Mouse (Mus musculus) stomach, embryonic 16.5 days (tissue): ENCODE measurements around the gene Fbxl17. TPM values are rescaled to one million over a fixed set of nuclear protein-coding genes. Genes with fewer than 3 reads are reported as not detected.

Source experiments
- ATAC-seq: fragments of 200-750 bp; cut with Nextera tagmentation; 2 replicates; pipeline ENCODE4 v1.8.0; 2017; ENCODE audit warnings: moderate number of reproducible peaks, moderate TSS enrichment; ENCODE audit not compliant: insufficient read depth, low FRiP score
- H3K27ac ChIP-seq: fragments of 300-500 bp; sonication (generic); 2 replicates; pipeline ENCODE4 v1.5.1; 2014; ENCODE audit warnings: low read length
- H3K27me3 ChIP-seq: fragments of 300-500 bp; sonication (generic); 2 replicates; pipeline ENCODE4 v1.6.1; 2014; ENCODE audit warnings: low read length, control low read depth, mixed read lengths; ENCODE audit not compliant: control insufficient read depth, insufficient read depth
- H3K36me3 ChIP-seq: fragments of 300-500 bp; sonication (generic); 2 replicates; pipeline ENCODE4 v1.6.1; 2014; ENCODE audit warnings: low read length; ENCODE audit not compliant: control insufficient read depth, insufficient read depth
- H3K4me1 ChIP-seq: fragments of 300-500 bp; sonication (generic); 2 replicates; pipeline ENCODE4 v1.6.1; 2014; ENCODE audit warnings: low read length, control low read depth, mixed read lengths; ENCODE audit not compliant: control insufficient read depth, insufficient read depth
- H3K4me2 ChIP-seq: fragments of 300-500 bp; sonication (generic); 2 replicates; pipeline ENCODE4 v1.6.1; 2014; ENCODE audit warnings: low read depth, low read length, mixed read lengths
- H3K4me3 ChIP-seq: fragments of 300-500 bp; sonication (generic); replicated peaks from 2 replicates; pipeline ENCODE4 v1.5.1; 2014; ENCODE audit warnings: mild to moderate bottlenecking, low read length
- H3K9ac ChIP-seq: fragments of 300-500 bp; sonication (generic); 2 replicates; pipeline ENCODE4 v1.6.1; 2014; ENCODE audit warnings: low read length
- H3K9me3 ChIP-seq: fragments of 300-500 bp; sonication (generic); replicated peaks from 2 replicates; pipeline ENCODE4 v1.6.1; 2016; ENCODE audit warnings: low read length, control low read depth; ENCODE audit not compliant: control insufficient read depth
- WGBS: fragments of 180-500 bp; shearing (Covaris S2); extraction: QIAGEN DNeasy Blood & Tissue Kit; methylation state at CpG from one replicate; pipeline ENCODE4 v1.1.7; 2014; 5-methylcytosine and 5-hydroxymethylcytosine counted together
- polyA plus RNA-seq: library from polyadenylated mRNA; unstranded; fragments of >200 nt; fragmentation: Nextera tagmentation; extraction: Ambion mirVana; gene quantifications from 2 replicates; pipeline ENCODE4 v1.2.1, GENCODE M21; 2015

Fbxl17 gene
- polyA plus RNA-seq, 1 experiment from 2014 or later = 4.7 TPM

GRCm38 (mm10) chr17:63245472-63245871 is 254.3 kb downstream of the Fbxl17 start:
- H3K4me1 ChIP-seq = no peaks in the 10 kb centered on the region
- no peaks in the 10 kb centered on the region for H3K27me3 ChIP-seq
- no peak overlapping the region for H3K4me2 ChIP-seq
- H3K4me3 ChIP-seq = no peak overlapping the region
- H3K9me3 ChIP-seq = no peaks in the 10 kb centered on the region
- ATAC-seq = no peak
- no peak overlapping the region for H3K9ac ChIP-seq
- H3K27ac ChIP-seq = no peak overlapping the region
- no peaks in the 10 kb centered on the region for H3K36me3 ChIP-seq
- WGBS = 97% methylated on average over 9 of the region's 9 CpGs

- Histone ChIP-seq H3K4me1 (no peaks in the 10 kb centered on the region), H3K27ac (no peak overlapping the region), H3K4me2 (no peak overlapping the region), H3K9me3 (no peaks in the 10 kb centered on the region), H3K4me3 (no peak overlapping the region), H3K9ac (no peak overlapping the region), H3K36me3 (no peaks in the 10 kb centered on the region), H3K27me3 (no peaks in the 10 kb centered on the region)
- no peak for ATAC-seq
- 93% methylated on average over 3 of the region's 3 CpGs for WGBS
These were observed 257.1 kb downstream of the Fbxl17 start for GRCm38 (mm10) chr17:63242761-63243160.

DNA sequence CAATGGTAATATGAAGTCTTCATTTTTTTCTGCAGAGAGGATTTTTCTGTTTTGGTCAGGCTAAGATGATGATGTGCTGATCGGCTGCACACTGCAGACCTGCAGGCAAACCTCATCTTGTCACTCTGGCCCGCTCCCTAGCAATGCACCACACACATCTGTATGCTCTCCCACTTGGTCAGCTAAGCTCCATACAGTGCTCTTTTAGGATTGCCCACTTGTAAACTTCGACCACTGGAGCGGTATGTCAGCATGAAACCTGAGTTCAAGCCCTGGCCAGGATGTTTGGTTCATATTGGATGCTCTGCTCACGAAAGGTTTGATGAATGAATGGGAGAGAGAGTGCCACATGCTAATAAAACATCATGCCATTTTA is 259.1 kb downstream of the Fbxl17 start:
- Histone ChIP-seq H3K27me3 (no peaks in the 10 kb centered on the region), H3K9me3 (no peaks in the 10 kb centered on the region), H3K27ac (no peak overlapping the region), H3K36me3 (no peaks in the 10 kb centered on the region), H3K4me2 (no peak overlapping the region), H3K9ac (no peak overlapping the region), H3K4me3 (no peak overlapping the region), H3K4me1 (no peaks in the 10 kb centered on the region)
- no peak for ATAC-seq
- WGBS = 85% methylated on average over 5 of the region's 5 CpGs

DNA sequence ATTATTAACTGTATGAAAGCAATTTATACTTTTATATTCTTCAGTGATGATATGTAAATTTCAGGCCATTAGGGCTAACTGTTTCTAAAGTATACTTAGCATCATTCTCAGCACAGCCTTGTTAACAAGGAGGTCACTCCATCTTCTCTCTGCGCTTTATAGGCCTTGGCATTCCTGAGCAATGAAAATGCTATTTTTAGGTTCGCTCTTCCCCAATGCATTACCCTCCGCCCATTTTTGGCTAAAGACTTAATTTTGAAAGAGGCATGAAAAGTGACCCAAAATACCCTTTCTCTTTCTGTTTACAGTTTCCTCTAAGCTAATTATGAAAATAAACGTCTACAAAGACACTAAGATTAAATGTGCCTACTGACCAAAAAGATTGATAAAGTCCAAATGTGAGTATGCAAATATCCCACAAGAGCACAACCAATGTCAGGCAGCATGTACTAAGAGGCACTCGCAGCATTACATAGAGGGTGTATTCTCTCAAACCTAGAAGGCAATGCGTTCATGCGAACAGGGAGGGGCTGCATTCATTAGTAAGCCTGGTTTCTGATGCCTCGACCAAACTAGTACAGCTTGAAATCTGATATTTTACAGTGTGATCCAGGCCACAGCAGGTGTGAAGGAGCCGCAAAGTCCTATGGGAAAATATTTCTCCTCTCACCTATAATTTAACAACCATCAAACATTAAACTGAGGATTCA is 259.6 kb downstream of the Fbxl17 start:
- Histone ChIP-seq H3K36me3 (no peaks in the 10 kb centered on the region), H3K4me2 (no peak overlapping the region), H3K9me3 (no peaks in the 10 kb centered on the region), H3K27me3 (no peaks in the 10 kb centered on the region), H3K27ac (no peak overlapping the region), H3K4me1 (no peaks in the 10 kb centered on the region), H3K4me3 (no peak overlapping the region), H3K9ac (no peak overlapping the region)
- 54% methylated on average over 9 of the region's 9 CpGs for WGBS
- ATAC-seq = no peak

- Histone ChIP-seq H3K27ac (no peak overlapping the region), H3K4me1 (no peaks in the 10 kb centered on the region), H3K9me3 (no peaks in the 10 kb centered on the region), H3K27me3 (no peaks in the 10 kb centered on the region), H3K4me3 (no peak overlapping the region), H3K9ac (no peak overlapping the region), H3K36me3 (no peaks in the 10 kb centered on the region), H3K4me2 (no peak overlapping the region)
- ATAC-seq = no peak
These were observed 263.0 kb downstream of the Fbxl17 start for GRCm38 (mm10) chr17:63236846-63237245.

DNA sequence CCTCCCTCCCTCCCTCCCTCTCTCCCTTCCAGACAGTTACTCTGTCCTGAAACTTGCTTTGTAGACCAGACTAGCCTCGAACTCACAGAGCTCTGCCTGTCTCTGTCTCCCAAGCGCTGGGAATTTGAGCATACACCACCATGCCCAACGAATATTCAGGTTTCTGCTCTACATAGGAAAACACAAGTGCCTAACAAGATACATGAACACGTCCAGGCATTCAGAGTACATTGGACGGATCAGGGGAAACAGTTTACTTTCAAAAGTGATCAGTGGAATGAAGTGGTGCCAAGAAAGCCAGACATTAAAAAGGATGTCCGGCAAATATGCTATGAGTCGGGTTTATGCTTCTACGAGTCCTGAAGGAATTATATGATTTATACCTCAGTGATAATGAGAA is 263.6 kb downstream of the Fbxl17 start:
- Histone ChIP-seq H3K9ac (no peak overlapping the region), H3K9me3 (no peaks in the 10 kb centered on the region), H3K4me1 (no peaks in the 10 kb centered on the region), H3K4me2 (no peak overlapping the region), H3K27ac (no peak overlapping the region), H3K27me3 (no peaks in the 10 kb centered on the region), H3K4me3 (no peak overlapping the region), H3K36me3 (no peaks in the 10 kb centered on the region)
- 71% methylated on average over 8 of the region's 8 CpGs for WGBS
- ATAC-seq = no peak

DNA sequence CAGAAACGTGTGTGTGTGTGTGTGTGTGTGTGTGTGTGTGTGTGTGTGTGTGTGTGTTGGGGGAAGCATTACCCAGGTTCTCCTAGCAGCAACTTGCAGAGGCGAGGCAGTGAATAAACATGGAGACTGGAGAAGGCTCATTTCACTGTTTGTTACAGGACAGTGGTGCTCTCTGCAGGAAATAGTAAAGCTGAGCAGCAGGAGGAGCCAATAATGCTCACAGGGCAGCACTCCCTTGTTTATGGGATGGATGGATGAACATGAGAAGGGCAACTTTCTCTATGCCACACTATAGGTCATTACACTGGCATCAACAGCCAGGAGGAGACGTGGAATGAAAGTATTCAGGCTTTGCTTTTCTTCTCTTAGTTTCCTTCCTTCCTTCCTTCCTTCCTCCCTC is 264.0 kb downstream of the Fbxl17 start:
- Histone ChIP-seq H3K36me3 (no peaks in the 10 kb centered on the region), H3K27ac (no peak overlapping the region), H3K9me3 (no peaks in the 10 kb centered on the region), H3K4me2 (no peak overlapping the region), H3K4me3 (no peak overlapping the region), H3K27me3 (no peaks in the 10 kb centered on the region), H3K4me1 (no peaks in the 10 kb centered on the region), H3K9ac (no peak overlapping the region)
- no peak for ATAC-seq
- WGBS = 60% methylated on average over 3 of the region's 3 CpGs

- Histone ChIP-seq H3K9ac (no peak overlapping the region), H3K4me3 (no peak overlapping the region), H3K4me2 (no peak overlapping the region), H3K27ac (no peak overlapping the region), H3K27me3 (no peaks in the 10 kb centered on the region), H3K9me3 (no peaks in the 10 kb centered on the region), H3K4me1 (no peaks in the 10 kb centered on the region), H3K36me3 (no peaks in the 10 kb centered on the region)
- WGBS = 72% methylated on average over 4 of the region's 4 CpGs
- ATAC-seq = no peak
These were observed 270.7 kb downstream of the Fbxl17 start for GRCm38 (mm10) chr17:63229111-63229510.

GRCm38 (mm10) chr17:63226380-63226779 is 273.4 kb downstream of the Fbxl17 start:
- ATAC-seq = no peak

More at GRCm38 (mm10) chr17:63226380-63226779, 273.4 kb downstream of the Fbxl17 start:
- Histone ChIP-seq H3K9me3 (no peaks in the 10 kb centered on the region), H3K27ac (no peak overlapping the region), H3K4me1 (no peaks in the 10 kb centered on the region), H3K36me3 (no peaks in the 10 kb centered on the region), H3K9ac (no peak overlapping the region), H3K4me3 (no peak overlapping the region), H3K4me2 (no peak overlapping the region), H3K27me3 (no peaks in the 10 kb centered on the region)
- WGBS = 52% methylated on average over 2 of the region's 2 CpGs
